Mouse (Mus musculus) cerebellum, adult 2 months (tissue): ENCODE results near the gene Tdrd5. TPM values are rescaled to one million over a fixed set of nuclear protein-coding genes. Genes with fewer than 3 reads are reported as not detected.

Source experiments
- DNase-seq, 2 experiments: peaks; one replicate each; pipeline ENCODE4 v3.0.0; 2021
- H3K27ac ChIP-seq: fragments of 200-500 bp; 2 replicates; pipeline ENCODE4 v1.5.1; 2012; ENCODE audit warnings: low read length, control low read depth, inconsistent platforms; ENCODE audit not compliant: insufficient read depth
- H3K27me3 ChIP-seq: fragments of 200-500 bp; 2 replicates; pipeline ENCODE4 v1.6.1; 2012; ENCODE audit warnings: inconsistent platforms, mild to moderate bottlenecking, low read length, moderate library complexity; ENCODE audit not compliant: control insufficient read depth, insufficient read depth
- H3K4me1 ChIP-seq: fragments of 200-500 bp; 2 replicates; pipeline ENCODE4 v1.6.1; 2011; ENCODE audit warnings: low read length; ENCODE audit not compliant: control insufficient read depth, insufficient read depth
- H3K4me3 ChIP-seq: fragments of 200-500 bp; replicated peaks from 2 replicates; pipeline ENCODE3; 2011; ENCODE audit warnings: mild to moderate bottlenecking, low read depth, low read length, control low read depth; ENCODE audit not compliant: insufficient read depth
- CTCF ChIP-seq: fragments of 200-500 bp; IDR thresholded peaks from 2 replicates; pipeline ENCODE4 v1.5.1; 2011; ENCODE audit warnings: low read depth, mild to moderate bottlenecking, control low read depth, low read length, moderate library complexity, borderline replicate concordance; ENCODE audit not compliant: insufficient read depth
- POLR2A ChIP-seq: fragments of 200-500 bp; IDR thresholded peaks from 2 replicates; pipeline ENCODE4 v1.6.1; 2011; ENCODE audit warnings: low read length, control low read depth, borderline replicate concordance; ENCODE audit not compliant: insufficient read depth
- WGBS: fragments of 180-500 bp; shearing (Covaris S2); methylation state at CpG from one replicate; pipeline ENCODE4 v1.1.7; 2018; 5-methylcytosine and 5-hydroxymethylcytosine counted together
- polyA plus RNA-seq: library from polyadenylated mRNA; depleted of rRNA; stranded (reverse); fragments of >200 nt; gene quantifications from 2 replicates; pipeline ENCODE4 v1.2.3, GENCODE M21; 2012; rRNA removed

Gene Tdrd5
- polyA plus RNA-seq = 1.3 TPM in 2 replicates

DNA sequence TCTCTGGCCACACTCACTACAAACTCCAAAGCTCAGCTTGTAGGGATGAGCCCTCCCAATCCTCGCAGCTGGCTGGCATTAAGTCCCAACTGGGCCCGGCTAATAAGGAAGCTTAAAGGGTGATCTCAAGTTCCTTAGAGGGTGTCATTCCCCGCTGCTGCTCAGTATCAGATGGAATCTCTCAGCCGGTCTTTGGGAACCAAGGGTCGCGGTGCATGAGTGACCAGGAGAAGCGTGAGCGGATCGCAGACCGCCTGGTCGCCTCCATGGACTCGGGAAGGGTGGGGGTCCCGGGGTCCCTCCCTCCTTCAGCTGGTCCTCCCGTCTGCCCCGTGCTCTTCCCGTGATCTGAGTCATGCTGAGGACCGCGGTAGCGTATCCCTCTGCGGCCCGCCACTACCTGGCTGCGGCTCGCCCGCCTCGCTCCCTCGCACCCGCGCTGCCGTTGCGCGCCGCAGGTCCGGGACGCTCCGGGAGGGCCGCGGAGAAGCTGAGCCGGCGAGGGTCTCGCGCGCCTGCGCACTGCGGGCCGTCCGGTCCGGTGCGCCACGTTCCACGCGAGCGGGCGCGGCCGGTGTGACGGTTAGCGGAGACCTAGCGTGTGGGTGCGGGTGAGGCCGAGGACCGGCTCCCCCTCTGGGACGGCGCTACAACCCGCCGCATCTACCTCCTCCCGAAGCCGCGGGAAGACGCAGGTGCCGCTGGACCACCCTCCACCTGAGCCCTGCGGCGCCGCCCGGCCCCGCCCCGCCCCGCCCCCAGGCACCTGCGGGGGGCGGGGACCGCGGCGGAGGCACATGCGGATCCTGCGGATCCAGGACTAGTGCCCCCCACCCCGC, at the start of gene Tdrd5:
Gene Tdrd5, minus strand, starts transcription at position 754 of the 839 bp plus-strand sequence.
- Histone ChIP-seq H3K4me3 (peak within 1 kb of the TSS; percentile 33), H3K27me3 (no peaks in the 10 kb centered on the region; the same call in 1 of the 2 replicates), H3K4me1 (no peaks in the 10 kb centered on the region), H3K27ac (no peak within 1 kb of the TSS)
- TF ChIP-seq POLR2A = no peak
- no peak for TF ChIP-seq CTCF
- under 1% methylated on average over 85 of the region's 85 CpGs for WGBS
- peak; percentile 9 to 26 for DNase-seq

DNA sequence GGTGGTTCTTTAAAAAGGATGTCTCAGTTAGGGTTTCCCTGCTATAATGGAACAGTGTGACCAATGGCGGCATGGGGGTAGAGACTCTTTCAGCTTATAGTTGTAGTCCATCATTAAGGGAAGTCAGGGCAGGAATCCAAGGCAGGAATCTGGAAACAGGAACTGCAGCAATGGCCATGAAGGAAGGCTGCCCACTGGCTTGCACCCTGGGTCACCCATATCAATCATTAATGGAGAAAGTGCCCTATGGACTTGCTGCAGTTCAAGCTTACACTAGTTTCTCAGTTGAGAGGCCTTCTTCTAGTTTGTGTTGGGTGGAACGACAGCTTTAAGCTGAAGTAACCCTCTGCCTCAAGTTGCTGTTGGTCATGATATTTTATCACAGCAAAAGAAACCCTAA, 49.0 kb upstream of the Tdrd5 start:
- Histone ChIP-seq H3K27me3 (no peaks in the 10 kb centered on the region), H3K4me3 (no peak overlapping the region), H3K4me1 (no peaks in the 10 kb centered on the region), H3K27ac (no peak overlapping the region)
- WGBS = 90% methylated on average over 2 of the region's 2 CpGs
- TF ChIP-seq CTCF (no peak), POLR2A (no peak)
- DNase-seq = no peak

DNA sequence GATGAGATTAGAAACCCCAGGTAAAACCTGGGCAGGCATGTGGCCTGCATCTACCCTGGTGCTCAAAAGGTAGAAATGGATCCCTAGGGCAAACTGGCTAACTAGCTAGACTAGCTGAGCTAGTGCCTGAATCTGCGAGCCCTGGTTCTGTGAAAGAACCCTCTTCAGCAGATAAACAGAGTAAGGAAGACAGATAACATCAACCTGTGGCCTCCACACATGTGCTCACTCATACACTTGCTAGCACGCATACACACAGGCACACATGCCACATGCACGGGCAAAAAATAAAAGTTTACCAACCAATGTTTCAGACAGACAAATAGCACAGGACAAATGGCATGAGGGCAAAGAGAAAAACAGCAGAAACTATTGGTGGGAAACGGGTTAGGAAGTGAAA, 47.0 kb upstream of the Tdrd5 start:
- WGBS = 90% methylated on average over 4 of the region's 4 CpGs
- H3K4me3 ChIP-seq = no peak overlapping the region
- no peaks in the 10 kb centered on the region for H3K27me3 ChIP-seq
- H3K27ac ChIP-seq = no peak overlapping the region
- DNase-seq = no peak
- H3K4me1 ChIP-seq = no peaks in the 10 kb centered on the region
- TF ChIP-seq POLR2A = no peak
- no peak for TF ChIP-seq CTCF

DNA sequence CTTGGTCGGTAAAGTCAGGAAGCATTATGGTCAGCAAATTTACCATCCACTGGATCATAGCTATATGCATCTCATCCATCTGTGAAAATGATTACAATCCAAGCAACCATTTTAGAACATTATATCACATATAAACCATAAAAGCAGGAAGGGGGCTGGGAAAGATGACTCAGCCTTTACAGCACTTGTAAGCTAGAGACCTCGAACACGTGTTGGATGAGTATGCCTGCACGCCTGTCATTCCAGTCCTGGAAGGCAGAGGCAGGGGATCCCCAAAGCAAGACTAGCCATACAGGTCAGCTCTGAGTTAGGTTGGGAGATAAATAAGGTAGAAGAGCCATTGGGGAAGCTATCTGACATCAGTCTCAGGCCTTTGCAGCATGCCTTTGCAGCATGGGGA, 45.6 kb upstream of the Tdrd5 start:
- no peaks in the 10 kb centered on the region for H3K4me1 ChIP-seq
- H3K27ac ChIP-seq = no peak overlapping the region
- no peaks in the 10 kb centered on the region for H3K27me3 ChIP-seq
- TF ChIP-seq CTCF (no peak), POLR2A (no peak)
- no peak overlapping the region for H3K4me3 ChIP-seq
- 79% methylated on average over 4 of the region's 4 CpGs for WGBS
- DNase-seq = no peak

DNA sequence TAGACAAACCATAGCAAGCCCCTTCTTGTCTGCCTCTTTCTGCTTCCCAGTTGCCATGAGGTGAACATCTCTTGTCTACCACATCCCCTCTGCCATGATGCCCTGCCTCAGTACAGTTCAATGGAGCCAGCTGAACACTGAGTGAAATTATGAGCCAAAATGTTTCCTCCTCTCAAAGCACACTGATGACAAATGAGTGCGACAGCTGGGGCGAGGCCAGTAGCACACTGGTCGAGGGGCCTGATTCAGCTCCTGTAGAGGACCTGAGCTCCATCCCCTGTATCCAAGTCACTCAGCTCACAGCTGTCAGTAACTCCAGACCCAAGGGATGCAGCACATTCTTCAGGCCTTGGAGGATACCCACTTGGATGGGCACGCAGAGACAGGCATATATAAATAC, 42.2 kb upstream of the Tdrd5 start:
- WGBS = 64% methylated on average over 4 of the region's 4 CpGs
- TF ChIP-seq POLR2A (no peak), CTCF (no peak)
- Histone ChIP-seq H3K4me1 (no peaks in the 10 kb centered on the region), H3K27me3 (no peaks in the 10 kb centered on the region), H3K4me3 (no peak overlapping the region), H3K27ac (no peak overlapping the region)
- DNase-seq = no peak

DNA sequence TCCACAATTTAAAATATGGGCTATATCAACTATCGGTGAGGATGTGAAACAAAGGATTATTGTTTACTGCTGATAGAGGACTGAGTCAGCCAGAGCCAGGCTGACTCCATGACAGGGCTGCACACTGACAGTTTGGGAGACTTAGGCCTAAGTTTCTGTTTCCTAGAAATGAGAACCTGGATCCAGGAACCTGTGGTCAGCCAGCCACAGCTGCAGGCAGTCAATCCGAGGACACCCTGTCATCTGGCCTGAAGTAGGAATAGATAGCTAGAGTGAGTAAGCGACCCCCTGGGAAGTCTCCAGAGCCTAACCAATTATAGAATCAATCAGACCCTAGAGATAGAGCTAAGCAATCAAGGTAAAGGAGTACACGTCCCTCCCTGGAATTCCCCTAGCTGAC, 41.0 kb upstream of the Tdrd5 start:
- no peak for DNase-seq
- H3K4me1 ChIP-seq = no peaks in the 10 kb centered on the region
- H3K4me3 ChIP-seq = no peak overlapping the region
- TF ChIP-seq POLR2A (no peak), CTCF (no peak)
- no peak overlapping the region for H3K27ac ChIP-seq
- no peaks in the 10 kb centered on the region for H3K27me3 ChIP-seq
- 77% methylated on average over 4 of the region's 4 CpGs for WGBS

DNA sequence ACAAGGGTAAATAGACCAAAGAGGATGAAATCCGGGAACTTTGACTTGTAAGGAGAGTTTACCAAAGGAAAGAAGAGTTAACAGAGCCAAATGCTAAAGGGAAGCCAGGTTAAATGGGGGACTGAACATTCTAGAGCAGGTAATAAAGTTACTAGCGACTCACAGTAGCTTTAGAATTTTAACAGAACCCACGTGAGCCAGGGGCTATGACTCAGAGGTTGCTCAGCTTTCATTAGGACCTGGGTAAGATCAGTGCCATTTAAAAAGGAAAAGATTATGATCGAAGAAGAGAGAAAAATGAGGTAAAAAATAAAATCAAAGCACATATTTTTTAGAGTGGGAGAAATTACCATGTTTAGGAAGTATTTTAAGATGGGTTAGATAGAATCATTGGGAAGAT, 37.4 kb upstream of the Tdrd5 start:
- H3K27me3 ChIP-seq = no peaks in the 10 kb centered on the region
- 77% methylated on average over 4 of the region's 4 CpGs for WGBS
- DNase-seq = no peak
- H3K4me1 ChIP-seq = no peaks in the 10 kb centered on the region
- H3K27ac ChIP-seq = no peak overlapping the region
- no peak for TF ChIP-seq POLR2A
- no peak overlapping the region for H3K4me3 ChIP-seq

DNA sequence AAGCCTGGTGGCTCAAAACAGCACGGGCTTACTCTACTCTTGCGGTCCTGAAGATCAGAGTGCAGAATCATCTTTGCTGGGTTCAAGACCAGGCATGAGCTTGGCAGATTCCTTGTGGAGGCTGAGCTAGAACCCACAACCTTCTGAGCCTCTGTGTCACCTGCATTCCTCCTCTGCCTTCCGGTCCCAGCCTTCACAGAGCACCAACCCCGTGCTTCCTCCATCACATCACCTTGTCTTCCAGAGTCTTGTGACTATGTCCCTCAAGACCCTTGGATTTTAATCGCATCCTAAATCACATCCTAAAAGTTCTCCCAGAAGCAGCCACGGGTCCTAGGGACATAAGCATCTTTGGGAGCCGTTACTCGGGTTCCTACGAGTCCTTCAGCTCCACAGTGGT, 19.7 kb upstream of the Tdrd5 start:
- Histone ChIP-seq H3K4me3 (no peak overlapping the region), H3K4me1 (no peaks in the 10 kb centered on the region), H3K27me3 (no peaks in the 10 kb centered on the region), H3K27ac (no peak overlapping the region)
- WGBS = 85% methylated on average over 9 of the region's 9 CpGs
- DNase-seq = no peak
- TF ChIP-seq POLR2A = no peak
- TF ChIP-seq CTCF = no peak
